Mouse (Mus musculus) embryonic facial prominence, embryonic 10.5 days (tissue): Measurements from ENCODE around the gene Ccdc61. TPM values are rescaled to one million over a fixed set of nuclear protein-coding genes. Genes with fewer than 3 reads are reported as not detected.

Experiments
- DNase-seq: peaks from one replicate; pipeline ENCODE4 v3.0.0-alpha.2; 2017; ENCODE audit warnings: low spot score
- H3K27ac ChIP-seq: fragments of 300-500 bp; sonication (generic); replicated peaks from 2 replicates; pipeline ENCODE4 v1.5.1; 2016; ENCODE audit warnings: mild to moderate bottlenecking
- H3K27me3 ChIP-seq: fragments of 300-500 bp; sonication (generic); replicated peaks from 2 replicates; pipeline ENCODE4 v1.6.1; 2016; ENCODE audit warnings: low read depth, mild to moderate bottlenecking; ENCODE audit not compliant: poor library complexity, severe bottlenecking
- H3K36me3 ChIP-seq: fragments of 300-500 bp; sonication (generic); replicated peaks from 2 replicates; pipeline ENCODE4 v1.6.1; 2016; ENCODE audit warnings: mild to moderate bottlenecking, moderate library complexity
- H3K4me1 ChIP-seq: fragments of 300-500 bp; sonication (generic); 2 replicates; pipeline ENCODE4 v1.6.1; 2016
- H3K4me3 ChIP-seq: fragments of 300-500 bp; sonication (generic); 2 replicates; pipeline ENCODE4 v1.5.1; 2016; ENCODE audit warnings: mild to moderate bottlenecking, moderate library complexity
- H3K9me3 ChIP-seq: fragments of 300-500 bp; sonication (generic); 2 replicates; pipeline ENCODE4 v1.6.1; 2016; ENCODE audit warnings: mild to moderate bottlenecking
- WGBS: fragments of 180-500 bp; shearing (Covaris S2); methylation state at CpG from one replicate; pipeline ENCODE4 v1.1.7; 2016; 5-methylcytosine and 5-hydroxymethylcytosine counted together
- polyA plus RNA-seq: library from polyadenylated mRNA; unstranded; fragments of >200 nt; fragmentation: Nextera tagmentation; extraction: Ambion mirVana; gene quantifications from 2 replicates; pipeline ENCODE4 v1.2.1, GENCODE M21; 2016

Ccdc61 gene
- 30.9 and 34.8 TPM in 2 replicates for polyA plus RNA-seq

DNA sequence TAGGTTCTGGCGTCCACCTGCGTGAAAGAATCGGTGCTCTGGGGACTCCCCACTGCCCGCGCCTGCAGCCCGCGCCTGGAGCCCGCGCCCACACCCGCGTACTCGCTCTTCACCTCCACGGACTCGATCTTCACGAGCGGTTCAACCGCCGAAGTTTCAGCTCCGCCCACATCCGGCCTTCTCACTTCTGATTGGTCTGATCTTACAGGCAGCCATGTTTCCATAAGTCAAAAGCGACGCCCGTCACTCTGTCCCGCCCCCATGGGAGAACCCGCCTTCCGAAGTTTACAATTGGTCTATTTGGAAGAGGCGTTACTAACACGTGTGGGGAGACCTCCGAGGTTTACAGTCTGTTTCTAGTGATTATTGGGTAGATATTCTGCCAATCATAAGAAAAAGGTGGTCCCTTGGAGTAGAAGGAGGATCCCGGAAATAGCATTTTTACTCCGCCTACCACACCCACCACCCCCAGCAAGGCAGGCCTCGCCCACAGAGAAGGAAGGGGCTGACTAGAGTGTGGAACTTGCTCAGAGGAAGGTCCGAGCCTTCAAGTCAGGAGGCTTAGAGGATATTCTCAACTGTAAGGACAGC, at the start of gene Ccdc61:
Ccdc61 (minus strand) TSS at position 175 of the 591 bp plus-strand sequence.
- under 1% methylated on average over 33 of the region's 33 CpGs for WGBS
- Histone ChIP-seq H3K9me3 (no peaks in the 10 kb centered on the region), H3K4me3 (peak within 1 kb of the TSS; percentile 88), H3K4me1 (peaks cover 25% of the 10 kb centered on the region), H3K27ac (peak within 1 kb of the TSS; percentile 84), H3K27me3 (no peaks in the 10 kb centered on the region), H3K36me3 (peaks cover 13% of the 10 kb centered on the region)
- peak; percentile 97 for DNase-seq

DNA sequence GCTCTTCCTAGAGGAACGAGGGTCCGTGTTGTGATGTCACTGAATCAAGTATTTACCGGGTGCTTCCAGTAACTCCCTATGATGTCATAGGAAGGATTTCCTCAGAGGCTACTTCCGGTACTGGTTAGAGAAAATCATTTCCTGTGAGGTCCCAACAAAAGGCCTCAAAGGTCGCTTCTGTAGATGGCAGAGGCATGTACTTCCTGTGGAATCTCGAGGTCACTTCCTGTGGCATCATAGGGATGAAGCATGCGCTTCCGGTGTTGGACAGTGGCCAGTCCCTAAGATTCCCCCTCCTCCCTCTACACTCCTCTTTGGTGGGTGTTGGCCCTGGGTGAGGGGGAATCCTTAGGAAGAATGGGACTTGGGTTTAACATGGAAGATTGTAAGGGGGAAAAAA, 49.2 kb upstream of the Ccdc61 start:
- Histone ChIP-seq H3K4me3 (0 out of 2 replicates have a peak overlapping the region, but pooled peaks have one; percentile 8), H3K27ac (no peak overlapping the region), H3K36me3 (no peaks in the 10 kb centered on the region; the same call in 1 of the 2 replicates), H3K27me3 (peaks cover 96% of the 10 kb centered on the region), H3K9me3 (no peaks in the 10 kb centered on the region), H3K4me1 (peaks cover 52% of the 10 kb centered on the region)
- no peak for DNase-seq
- 60% methylated on average over 8 of the region's 8 CpGs for WGBS

DNA sequence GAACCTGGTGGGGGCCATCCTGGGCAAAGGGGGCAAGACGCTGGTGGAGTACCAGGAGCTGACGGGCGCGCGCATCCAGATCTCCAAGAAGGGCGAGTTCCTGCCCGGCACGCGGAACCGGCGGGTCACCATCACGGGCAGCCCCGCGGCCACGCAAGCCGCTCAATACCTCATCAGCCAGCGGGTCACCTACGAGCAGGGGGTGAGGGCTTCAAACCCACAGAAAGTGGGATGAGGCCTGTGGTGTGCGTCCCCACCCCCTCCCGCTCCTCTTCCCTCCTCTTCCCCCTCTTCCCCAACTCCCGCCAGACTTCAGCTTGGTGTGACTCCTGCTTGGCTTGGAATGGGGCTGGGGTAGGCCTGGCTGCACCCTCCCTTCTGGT, 48.2 kb upstream of the Ccdc61 start:
- no peak for DNase-seq
- no peaks in the 10 kb centered on the region; the same call in 1 of the 2 replicates for H3K36me3 ChIP-seq
- peak overlapping the region; percentile 66; the same call in 1 of the 2 replicates for H3K27ac ChIP-seq
- WGBS, result under 1% methylated on average over 21 of the region's 21 CpGs
- H3K4me3 ChIP-seq, result peak overlapping the region; percentile 69
- H3K27me3 ChIP-seq, result peaks cover 85% of the 10 kb centered on the region
- H3K4me1 ChIP-seq, result peaks cover 42% of the 10 kb centered on the region
- H3K9me3 ChIP-seq, result no peaks in the 10 kb centered on the region

DNA sequence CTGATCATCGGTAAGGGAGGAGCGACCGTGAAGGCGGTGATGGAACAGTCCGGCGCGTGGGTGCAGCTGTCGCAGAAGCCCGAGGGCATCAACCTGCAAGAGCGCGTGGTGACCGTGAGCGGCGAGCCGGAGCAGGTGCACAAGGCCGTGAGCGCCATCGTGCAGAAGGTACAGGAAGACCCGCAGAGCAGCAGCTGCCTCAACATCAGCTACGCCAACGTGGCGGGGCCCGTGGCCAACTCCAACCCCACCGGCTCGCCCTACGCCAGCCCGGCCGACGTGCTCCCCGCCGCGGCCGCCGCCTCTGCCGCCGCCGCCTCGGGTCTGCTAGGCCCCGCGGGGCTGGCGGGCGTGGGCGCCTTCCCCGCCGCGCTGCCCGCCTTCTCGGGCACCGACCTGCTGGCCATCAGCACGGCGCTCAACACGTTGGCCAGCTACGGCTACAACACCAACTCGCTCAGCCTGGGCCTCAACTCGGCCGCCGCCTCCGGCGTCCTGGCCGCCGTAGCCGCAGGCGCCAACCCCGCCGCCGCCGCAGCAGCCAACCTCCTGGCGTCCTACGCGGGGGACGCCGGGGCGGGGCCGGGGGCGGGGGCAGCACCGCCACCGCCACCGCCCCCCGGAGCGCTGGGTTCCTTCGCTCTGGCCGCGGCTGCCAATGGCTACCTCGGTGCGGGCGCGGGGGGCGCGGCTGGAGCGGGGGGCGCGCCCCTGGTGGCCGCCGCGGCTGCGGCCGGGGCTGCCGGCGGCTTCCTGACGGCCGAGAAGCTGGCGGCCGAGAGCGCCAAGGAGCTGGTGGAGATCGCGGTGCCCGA, 47.6 kb upstream of the Ccdc61 start:
- H3K4me1 ChIP-seq, result peaks cover 36% of the 10 kb centered on the region
- H3K36me3 ChIP-seq, result no peaks in the 10 kb centered on the region; the same call in 1 of the 2 replicates
- DNase-seq, result peak; percentile 82
- peaks cover 79% of the 10 kb centered on the region for H3K27me3 ChIP-seq
- H3K9me3 ChIP-seq, result no peaks in the 10 kb centered on the region
- peak overlapping the region; percentile 69 for H3K4me3 ChIP-seq
- peak overlapping the region; percentile 66 for H3K27ac ChIP-seq
- WGBS, result 1% methylated on average over 107 of the region's 107 CpGs

DNA sequence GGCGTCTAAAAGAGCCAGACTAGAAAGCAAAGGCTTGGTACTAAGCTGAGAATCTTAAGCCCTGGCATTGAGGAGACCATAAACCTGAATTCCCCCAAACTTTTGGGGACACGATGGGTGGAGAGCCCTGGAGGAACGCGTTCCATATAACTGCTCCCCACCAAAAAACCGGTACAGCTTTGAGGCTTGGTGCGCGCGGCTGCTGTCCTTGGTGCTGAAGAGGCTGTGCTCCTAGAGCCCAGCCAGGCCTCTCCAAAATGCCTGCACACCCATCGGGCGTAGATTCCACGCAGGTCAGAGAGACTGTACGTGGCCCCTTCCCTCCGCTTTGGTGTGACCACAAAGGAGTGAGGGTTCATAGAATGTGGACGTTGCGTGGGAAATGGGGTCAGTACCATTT, 41.2 kb upstream of the Ccdc61 start:
- 17% methylated on average over 15 of the region's 15 CpGs for WGBS
- H3K4me3 ChIP-seq, result peak overlapping the region; percentile 24
- H3K9me3 ChIP-seq, result no peaks in the 10 kb centered on the region
- peaks cover 20% of the 10 kb centered on the region for H3K27me3 ChIP-seq
- H3K4me1 ChIP-seq, result peaks cover 38% of the 10 kb centered on the region
- no peak overlapping the region for H3K27ac ChIP-seq
- H3K36me3 ChIP-seq, result peaks cover 8% of the 10 kb centered on the region
- peak; percentile 79 for DNase-seq

DNA sequence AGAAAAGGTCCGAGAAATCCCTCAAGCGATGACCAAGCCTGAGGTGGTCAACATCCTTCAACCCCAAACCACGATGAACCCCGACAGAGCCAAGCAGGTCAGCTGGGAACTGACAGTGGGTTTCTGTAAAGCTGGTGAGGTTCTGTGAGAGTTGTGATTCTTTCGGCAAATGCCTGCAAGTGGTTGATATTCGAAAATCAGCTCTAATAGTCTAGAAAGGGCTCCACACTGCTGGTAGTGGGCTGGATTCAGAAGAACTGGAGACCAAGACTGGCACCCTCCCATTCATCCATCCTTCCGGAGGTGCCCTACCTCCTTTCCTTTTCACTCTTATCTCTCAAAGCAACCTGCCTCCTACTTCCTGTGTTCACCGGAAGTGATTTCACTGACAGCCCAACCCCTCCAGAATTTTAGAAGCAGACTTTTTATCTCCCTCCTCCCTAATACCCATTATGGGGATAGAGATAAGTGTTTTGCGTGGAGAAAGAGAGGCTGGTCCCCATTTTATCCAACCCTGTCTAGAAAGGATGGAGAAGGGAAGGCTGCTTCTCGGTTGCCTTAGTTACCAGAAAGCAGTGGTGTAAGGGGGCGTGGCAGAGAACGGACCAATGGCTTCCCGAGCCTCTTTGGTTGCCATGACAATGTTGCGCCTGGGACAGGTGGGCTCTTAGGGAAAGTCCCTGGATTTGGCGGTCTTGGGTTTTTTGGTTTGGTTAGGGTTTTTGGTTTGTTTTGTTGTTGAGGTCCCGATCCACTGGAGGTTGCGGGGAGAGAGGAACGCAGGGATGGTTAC, 40.5 kb upstream of the Ccdc61 start:
- H3K27me3 ChIP-seq, result peaks cover 14% of the 10 kb centered on the region
- H3K36me3 ChIP-seq, result peaks cover 11% of the 10 kb centered on the region
- peak overlapping the region; percentile 36 for H3K27ac ChIP-seq
- peak overlapping the region; percentile 24 for H3K4me3 ChIP-seq
- WGBS, result 20% methylated on average over 18 of the region's 18 CpGs
- H3K9me3 ChIP-seq, result no peaks in the 10 kb centered on the region
- peaks cover 38% of the 10 kb centered on the region for H3K4me1 ChIP-seq
- peak; percentile 46 for DNase-seq

DNA sequence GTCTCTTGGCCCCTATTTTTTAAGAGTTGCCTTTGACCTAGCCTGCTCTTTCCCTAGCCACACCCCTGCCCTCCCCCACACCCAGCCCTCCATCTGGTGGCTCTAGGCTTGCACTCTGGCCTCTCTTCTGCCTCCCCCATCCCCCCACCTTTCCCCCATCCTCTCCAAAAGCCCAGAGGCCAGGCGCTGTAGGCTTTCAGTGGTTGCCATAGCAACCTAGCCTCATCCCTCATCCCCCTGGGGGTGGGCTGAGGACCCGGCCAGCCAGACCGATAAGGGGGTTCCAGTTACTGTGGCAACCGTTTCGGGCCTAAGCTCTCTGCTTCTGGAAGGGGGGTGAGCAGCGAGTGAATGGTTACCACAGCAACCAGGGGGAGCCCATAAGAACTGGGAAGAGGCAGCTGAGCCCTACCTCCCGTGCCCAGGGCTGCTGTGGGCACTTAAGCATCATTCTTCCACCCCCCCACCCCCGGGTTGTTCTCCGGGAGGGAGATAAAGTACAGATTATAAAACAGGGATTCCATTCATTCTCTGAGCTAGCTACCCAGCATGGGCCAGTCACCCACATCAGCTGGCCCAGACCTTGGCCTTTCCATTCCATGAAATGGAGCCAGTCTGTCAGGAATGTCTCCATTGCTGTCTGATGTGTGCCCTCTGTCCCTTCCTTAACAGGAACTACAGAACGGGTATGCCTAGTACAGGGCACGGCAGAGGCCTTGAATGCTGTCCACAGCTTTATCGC, 39.7 kb upstream of the Ccdc61 start:
- Histone ChIP-seq H3K27ac (peak overlapping the region; percentile 61), H3K4me1 (peaks cover 38% of the 10 kb centered on the region), H3K4me3 (peak overlapping the region; percentile 23), H3K9me3 (no peaks in the 10 kb centered on the region), H3K36me3 (peaks cover 17% of the 10 kb centered on the region), H3K27me3 (0 out of 2 replicates have a peak, but pooled peaks cover 8% of the 10 kb centered on the region)
- 22% methylated on average over 12 of the region's 12 CpGs for whole genome bisulfite sequencing
- peak; percentile 68 for DNase-seq

DNA sequence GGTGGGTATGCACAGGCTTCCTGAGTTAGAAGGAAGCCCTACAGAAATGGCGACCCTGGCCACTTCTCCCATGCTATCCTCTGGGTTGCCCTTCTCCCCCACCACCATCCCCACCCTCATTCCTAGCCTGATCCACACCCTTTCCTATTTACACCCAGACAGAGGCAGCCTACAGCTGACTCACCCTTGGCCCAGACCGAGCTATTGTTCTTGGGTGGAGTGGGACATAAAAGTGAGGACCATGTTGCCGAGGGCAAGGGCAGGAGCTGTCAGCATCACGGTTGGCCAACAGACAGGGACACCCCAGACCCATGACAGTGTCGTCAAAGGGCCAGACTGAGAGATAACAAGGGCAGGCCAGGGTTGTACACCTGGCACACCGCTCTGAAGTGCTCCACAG, 37.9 kb upstream of the Ccdc61 start:
- Histone ChIP-seq H3K27me3 (peaks cover 5% of the 10 kb centered on the region; the same call in 1 of the 2 replicates), H3K4me1 (peaks cover 38% of the 10 kb centered on the region), H3K36me3 (peaks cover 23% of the 10 kb centered on the region), H3K27ac (no peak overlapping the region; the same call in 1 of the 2 replicates), H3K9me3 (no peaks in the 10 kb centered on the region), H3K4me3 (no peak overlapping the region)
- no peak for DNase-seq
- WGBS, result 72% methylated on average over 6 of the region's 6 CpGs

DNA sequence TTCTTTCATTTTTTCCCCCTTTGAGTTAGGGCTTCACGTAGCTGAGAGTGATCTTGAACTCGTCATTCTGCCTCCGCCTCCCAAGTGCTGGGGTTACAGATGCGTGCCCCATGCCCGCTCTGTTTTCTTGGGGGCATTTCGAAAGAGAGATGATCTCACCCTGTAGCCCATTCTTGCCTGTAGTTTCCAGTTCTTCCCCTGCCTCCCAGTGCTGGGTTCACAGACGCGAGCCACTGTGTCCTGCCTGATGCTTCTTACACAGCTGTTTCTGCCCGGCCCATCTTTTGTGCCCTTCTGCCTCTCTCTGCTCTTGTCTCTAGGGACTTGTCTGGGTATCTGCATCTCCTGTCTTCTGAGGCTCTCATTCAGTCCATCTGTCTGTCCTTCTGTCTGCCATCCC, 32.6 kb upstream of the Ccdc61 start:
- DNase-seq, result no peak
- no peaks in the 10 kb centered on the region for H3K9me3 ChIP-seq
- peaks cover 9% of the 10 kb centered on the region; the same call in 1 of the 2 replicates for H3K27me3 ChIP-seq
- no peak overlapping the region for H3K27ac ChIP-seq
- H3K4me1 ChIP-seq, result peaks cover 10% of the 10 kb centered on the region
- WGBS, result 60% methylated on average over 9 of the region's 9 CpGs
- H3K36me3 ChIP-seq, result peaks cover 23% of the 10 kb centered on the region
- H3K4me3 ChIP-seq, result no peak overlapping the region

DNA sequence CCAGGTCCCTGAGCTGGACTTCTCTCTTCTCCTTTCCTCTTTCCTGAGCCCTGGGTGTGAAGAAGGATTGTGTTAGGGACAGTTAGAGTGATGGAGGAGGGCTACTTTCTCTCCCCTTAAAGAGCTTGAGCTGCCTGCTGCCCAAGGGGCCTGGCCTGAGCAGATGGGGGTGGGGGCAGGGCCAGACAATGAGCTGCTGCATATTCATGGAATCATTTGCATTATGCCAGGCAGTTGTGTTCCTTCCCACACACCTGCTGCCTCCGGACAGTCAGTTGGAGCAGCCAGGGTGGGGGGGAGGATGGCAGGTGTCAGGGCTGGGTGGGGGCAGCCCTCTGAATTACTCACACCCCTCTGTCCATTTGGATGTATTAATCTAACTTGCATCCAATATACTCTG, 32.2 kb upstream of the Ccdc61 start:
- peak overlapping the region; percentile 44 for H3K27ac ChIP-seq
- 26% methylated on average over 1 of the region's 1 CpGs for WGBS
- H3K9me3 ChIP-seq, result no peaks in the 10 kb centered on the region
- DNase-seq, result no peak
- H3K4me1 ChIP-seq, result peaks cover 10% of the 10 kb centered on the region
- 0 out of 2 replicates have a peak overlapping the region, but pooled peaks have one; percentile 9 for H3K4me3 ChIP-seq
- H3K27me3 ChIP-seq, result peaks cover 9% of the 10 kb centered on the region; the same call in 1 of the 2 replicates
- peaks cover 23% of the 10 kb centered on the region for H3K36me3 ChIP-seq

DNA sequence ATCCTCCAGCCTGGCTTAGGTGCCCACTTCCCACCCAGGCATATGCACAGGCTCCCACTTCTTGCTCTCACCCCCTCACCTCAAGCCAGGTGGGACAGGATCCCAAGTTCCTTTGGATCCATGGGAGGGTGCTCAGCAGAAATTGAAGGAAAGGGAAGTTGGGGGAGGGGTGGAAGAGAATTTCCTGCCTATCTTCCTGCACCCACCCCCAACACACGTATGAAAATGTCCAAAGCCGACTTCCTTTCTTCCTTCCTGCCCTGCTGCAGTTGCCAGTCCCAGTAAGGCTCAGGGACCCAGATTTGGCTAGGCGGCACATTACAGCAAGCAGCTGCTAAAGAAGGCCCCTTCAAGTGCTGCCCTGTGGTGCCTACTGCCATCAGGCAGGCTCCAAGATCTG, 17.5 kb upstream of the Ccdc61 start:
- Histone ChIP-seq H3K4me1 (peaks cover 39% of the 10 kb centered on the region), H3K9me3 (no peaks in the 10 kb centered on the region), H3K27ac (no peak overlapping the region), H3K27me3 (peaks cover 58% of the 10 kb centered on the region), H3K4me3 (peak overlapping the region; percentile 23; the same call in 1 of the 2 replicates), H3K36me3 (no peaks in the 10 kb centered on the region)
- 46% methylated on average over 3 of the region's 3 CpGs for WGBS
- DNase-seq, result no peak
